Mouse (Mus musculus) testis, adult 2 months (tissue): Measurements from ENCODE around the gene Memo1.

Experiments used
- CTCF ChIP-seq: fragments of 200-500 bp; IDR thresholded peaks from 2 replicates; pipeline ENCODE4 v1.5.1; 2012; ENCODE audit warnings: low read depth, mild to moderate bottlenecking, inconsistent platforms, low read length, moderate library complexity; ENCODE audit not compliant: control insufficient read depth, insufficient read depth, insufficient replicate concordance
- POLR2A ChIP-seq: fragments of 200-500 bp; IDR thresholded peaks from 2 replicates; pipeline ENCODE4 v1.6.1; 2012; ENCODE audit warnings: low read depth, mild to moderate bottlenecking, inconsistent platforms, low read length, moderate library complexity; ENCODE audit not compliant: control insufficient read depth

- no peak for TF ChIP-seq POLR2A
- TF ChIP-seq CTCF, result no peak
Observed at GRCm38 (mm10) chr17:74262415-74262814, 32.9 kb downstream of the Memo1 start.
